ENCODE assay signal across 16 mouse cellular contexts in genomic region chr9:77428748-77429140, GRCm38 (mm10).
DNase-seq lines count a peak whose midpoint lies in the region; ATAC-seq lines count a peak whose summit lies in the region.
"Had no signal": no experiment of that assay in that cellular context is flagged by ENCODE, and none has a peak within 500 bp of the region (broad histone marks: within the 10 kb centered on the region; RNA-seq: fewer than 3 reads in every experiment).

No protein-coding gene starts in this region.

- H3K27me3 ChIP-seq in heart, embryonic 14.5 days (ENCODE audit: control insufficient read depth, insufficient read depth, low read length), result no peaks in the 10 kb centered on the region
- no peaks in the 10 kb centered on the region for H3K27me3 ChIP-seq in lung, embryonic 15.5 days
- H3K27me3 ChIP-seq in embryonic facial prominence, embryonic 15.5 days, result no peaks in the 10 kb centered on the region
- H3K27me3 ChIP-seq: hindbrain, embryonic 12.5 days; midbrain, embryonic 15.5 days; neural tube, embryonic 12.5 days had no signal

- H3K9ac ChIP-seq in heart, embryonic 14.5 days (ENCODE audit: low read length), result peak overlapping the region; percentile 46; the same call in 1 of the 2 replicates
- no peak overlapping the region for H3K9ac ChIP-seq in lung, embryonic 15.5 days
- no peak overlapping the region for H3K9ac ChIP-seq in embryonic facial prominence, embryonic 15.5 days
- H3K9ac ChIP-seq: hindbrain, embryonic 12.5 days; liver, postnatal 0 days; midbrain, embryonic 15.5 days; neural tube, embryonic 12.5 days had no signal

- no peak for ATAC-seq in heart, embryonic 14.5 days (ENCODE audit: insufficient number of reproducible peaks, insufficient read depth, low FRiP score, low read depth)
- ATAC-seq in lung, embryonic 15.5 days (ENCODE audit: borderline replicate concordance, extremely low read depth, low FRiP score, low TSS enrichment), result no peak
- no peak for ATAC-seq in embryonic facial prominence, embryonic 15.5 days (ENCODE audit: insufficient number of reproducible peaks, low FRiP score, low TSS enrichment, low read depth)
- ATAC-seq: forebrain, embryonic 16.5 days; liver, postnatal 0 days had no signal

- H3K36me3 ChIP-seq in heart, embryonic 14.5 days (ENCODE audit: control insufficient read depth, insufficient read depth, low read length), result peaks cover 24% of the 10 kb centered on the region
- no peaks in the 10 kb centered on the region for H3K36me3 ChIP-seq in lung, embryonic 15.5 days
- peaks cover 10% of the 10 kb centered on the region; the same call in 1 of the 2 replicates for H3K36me3 ChIP-seq in embryonic facial prominence, embryonic 15.5 days
- H3K36me3 ChIP-seq: hindbrain, embryonic 12.5 days; midbrain, embryonic 15.5 days; neural tube, embryonic 12.5 days had no signal

- no peak overlapping the region for H3K4me3 ChIP-seq in heart, embryonic 14.5 days (ENCODE audit: control insufficient read depth in 1 of 2, insufficient read depth in 1 of 2, low read depth in 1 of 2, low read length in 2 of 2)
- H3K4me3 ChIP-seq in lung, embryonic 15.5 days, result no peak overlapping the region
- no peak overlapping the region for H3K4me3 ChIP-seq in embryonic facial prominence, embryonic 15.5 days (replicated peaks)
- H3K4me3 ChIP-seq: hindbrain, embryonic 12.5 days; midbrain, embryonic 15.5 days; neural tube, embryonic 12.5 days had no signal

- WGBS in heart, embryonic 14.5 days, result 81% methylated on average over 8 of the region's 8 CpGs
- WGBS in lung, embryonic 15.5 days, result 83% methylated on average over 8 of the region's 8 CpGs
- 76% methylated on average over 8 of the region's 8 CpGs for WGBS in embryonic facial prominence, embryonic 15.5 days

- H3K4me1 ChIP-seq in heart, embryonic 14.5 days (ENCODE audit: control insufficient read depth in 2 of 2, insufficient read depth in 2 of 2, low read length in 2 of 2), result peaks cover 30 to 32% of the 10 kb centered on the region in 2 experiments
- H3K4me1 ChIP-seq in lung, embryonic 15.5 days, result peaks cover 29% of the 10 kb centered on the region
- H3K4me1 ChIP-seq in embryonic facial prominence, embryonic 15.5 days, result peaks cover 41% of the 10 kb centered on the region

- H3K9me3 ChIP-seq in heart, embryonic 14.5 days (ENCODE audit: control insufficient read depth, low read length), result no peaks in the 10 kb centered on the region
- H3K9me3 ChIP-seq in lung, embryonic 15.5 days, result no peaks in the 10 kb centered on the region
- no peaks in the 10 kb centered on the region for H3K9me3 ChIP-seq in embryonic facial prominence, embryonic 15.5 days (replicated peaks)
- H3K9me3 ChIP-seq: hindbrain, embryonic 12.5 days; midbrain, embryonic 15.5 days; neural tube, embryonic 12.5 days had no signal

- DNase-seq in heart, postnatal 4 days, result no peak
- DNase-seq in lung, postnatal 14 days, result no peak
- no peak for DNase-seq in natural killer cell, adult 2 months (ENCODE audit: low spot score in 2 of 2)
- DNase-seq in embryo, embryonic 10.5 days (ENCODE audit: low spot score), result no peak
- DNase-seq: adrenal gland, postnatal 10 days; cerebellum, adult 18-20 months; liver, postnatal 0 days; right cerebral cortex, postnatal 4 days; thymus, adult 2 months had no signal

- peak overlapping the region; percentile 87 to 90 for H3K27ac ChIP-seq in heart, embryonic 14.5 days (replicated peaks in 1 of 2; ENCODE audit: control insufficient read depth in 1 of 2, insufficient read depth in 1 of 2, low read depth in 2 of 2, low read length in 2 of 2)
- H3K27ac ChIP-seq in lung, embryonic 15.5 days, result peak overlapping the region; percentile 72; the same call in 1 of the 2 replicates
- peak overlapping the region; percentile 79 for H3K27ac ChIP-seq in embryonic facial prominence, embryonic 15.5 days (replicated peaks)
- H3K27ac ChIP-seq: neural tube, embryonic 12.5 days had no signal

- H3K4me2 ChIP-seq in heart, embryonic 14.5 days (ENCODE audit: low read length), result peak overlapping the region; percentile 53
- no peak overlapping the region for H3K4me2 ChIP-seq in lung, embryonic 15.5 days
- no peak overlapping the region for H3K4me2 ChIP-seq in embryonic facial prominence, embryonic 15.5 days (replicated peaks)
- H3K4me2 ChIP-seq: midbrain, embryonic 15.5 days had no signal
